Mouse (Mus musculus): ENCODE data around the gene Krt32.

GRCm38 (mm10) chr11:100102693-100103429 is 14.8 kb upstream of the Krt32 start:
- no peak for TF ChIP-seq POLR2A (IDR thresholded peaks at IDR 0.05; ENCODE audit: insufficient read depth, low read depth, low read length)
- TF ChIP-seq CTCF (IDR thresholded peaks at IDR 0.05; ENCODE audit: insufficient read depth, low read depth, low read length) = no peak

Measured in olfactory bulb, adult 2 months (tissue).